Mouse (Mus musculus) C2C12 (cell line): ENCODE results near the gene Htr3b.
"Not testable (repeated sequence)": the region's sequence is repeated elsewhere in the genome, so short reads cannot be mapped to it uniquely, and the experiment has no call there.

Source experiments
- CEBPB ChIP-seq: IDR thresholded peaks from one replicate; pipeline ENCODE4 v1.6.1; 2011; ENCODE audit warnings: low read depth, mild to moderate bottlenecking, control low read depth, moderate library complexity
- CTCF ChIP-seq: IDR thresholded peaks from one replicate; pipeline ENCODE4 v1.5.1; 2011; ENCODE audit not compliant: control insufficient read depth, insufficient read depth, insufficient read length
- MAX ChIP-seq: IDR thresholded peaks from one replicate; pipeline ENCODE4 v1.6.1; 2011; ENCODE audit warnings: mild to moderate bottlenecking, control low read depth
- MYOD1 ChIP-seq: IDR thresholded peaks from one replicate; pipeline ENCODE4 v1.6.1; 2011; ENCODE audit warnings: low read depth; ENCODE audit not compliant: control insufficient read depth, insufficient read length
- MYOG ChIP-seq: IDR thresholded peaks from one replicate; pipeline ENCODE4 v1.6.1; 2011; ENCODE audit not compliant: control insufficient read depth, insufficient read length; ENCODE audit errors: extremely low read depth
- USF1 ChIP-seq: IDR thresholded peaks from one replicate; pipeline ENCODE4 v1.6.1; 2011; ENCODE audit warnings: low read depth, mild to moderate bottlenecking, control low read depth, moderate library complexity

DNA sequence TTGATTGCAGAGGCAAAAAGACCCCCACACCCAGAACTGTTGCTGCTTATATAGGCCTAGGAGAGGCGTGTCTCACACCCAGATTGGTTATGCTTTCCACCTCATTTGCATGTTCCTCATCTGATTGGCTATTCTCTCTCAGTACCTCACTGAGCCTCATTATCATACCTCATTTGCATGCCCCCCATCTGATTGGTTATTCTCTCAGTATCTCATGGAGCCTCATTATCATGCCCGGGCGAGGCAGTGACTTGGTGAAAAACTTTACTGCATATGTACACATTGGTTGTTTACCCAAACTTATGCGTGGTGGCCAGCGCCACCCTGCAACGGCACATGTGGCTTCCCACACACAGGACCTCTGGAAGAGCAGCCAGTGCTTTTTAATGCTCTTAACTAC lies 19.0 kb upstream of the Htr3b start:
- not testable (repeated sequence) for TF ChIP-seq USF1, CTCF, CEBPB, MYOD1, MAX, MYOG
